Mouse (Mus musculus) liver, adult 2 months (tissue): ENCODE measurements at regions not wholly inside any gene's neighbourhood (a gene's known extent, or its start where the extent isn't known, plus 50 kb on each side); places are given as distances from the start of the nearest gene placed in this dataset.

Source experiments
- DNase-seq: peaks from one replicate; pipeline ENCODE4 v3.0.0-alpha.2; 2011; ENCODE audit warnings: low read depth, low spot score; ENCODE audit errors: extremely low read depth
- H3K27ac ChIP-seq: fragments of 200-500 bp; replicated peaks from 2 replicates; pipeline ENCODE4 v1.5.1; 2012; ENCODE audit warnings: low read depth, mild to moderate bottlenecking, control low read depth, inconsistent platforms, low read length; ENCODE audit not compliant: insufficient read depth
- H3K27me3 ChIP-seq: fragments of 200-500 bp; 2 replicates; pipeline ENCODE4 v1.6.1; 2012; ENCODE audit warnings: mild to moderate bottlenecking, moderate library complexity, low read length, inconsistent platforms; ENCODE audit not compliant: control insufficient read depth, insufficient read depth
- H3K36me3 ChIP-seq: fragments of 200-500 bp; 2 replicates; pipeline ENCODE4 v1.6.1; 2012; ENCODE audit warnings: low read length, inconsistent platforms; ENCODE audit not compliant: control insufficient read depth, insufficient read depth
- H3K4me1 ChIP-seq: fragments of 200-500 bp; 2 replicates; pipeline ENCODE4 v1.6.1; 2011; ENCODE audit warnings: low read length; ENCODE audit not compliant: control insufficient read depth, insufficient read depth
- H3K4me3 ChIP-seq: fragments of 200-500 bp; 2 replicates; pipeline ENCODE4 v1.5.1; 2011; ENCODE audit warnings: low read depth, mild to moderate bottlenecking, control low read depth, low read length, moderate library complexity; ENCODE audit not compliant: insufficient read depth
- H3K79me2 ChIP-seq: fragments of 200-500 bp; 2 replicates; pipeline ENCODE4 v1.6.1; 2012; ENCODE audit warnings: inconsistent platforms, mild to moderate bottlenecking, low read length, moderate library complexity; ENCODE audit not compliant: control insufficient read depth, insufficient read depth
- H3K9ac ChIP-seq: fragments of 200-500 bp; 2 replicates; pipeline ENCODE4 v1.6.1; 2012; ENCODE audit warnings: low read depth, mild to moderate bottlenecking, control low read depth, inconsistent platforms, low read length
- CTCF ChIP-seq: fragments of 200-500 bp; IDR thresholded peaks from 2 replicates; pipeline ENCODE4 v1.5.1; 2011; ENCODE audit warnings: low read depth, low read length, control low read depth
- POLR2A ChIP-seq: fragments of 200-500 bp; IDR thresholded peaks from 2 replicates; pipeline ENCODE4 v1.6.1; 2011; ENCODE audit warnings: low read length, control low read depth; ENCODE audit not compliant: insufficient read depth; ENCODE audit errors: extremely low read depth
- WGBS: fragments of 180-500 bp; shearing (Covaris S2); methylation state at CpG from one replicate; pipeline ENCODE4 v1.1.7; 2018; 5-methylcytosine and 5-hydroxymethylcytosine counted together

GRCm38 (mm10) chr11:22629581-22629980 is 117.7 kb downstream of the Tmem17 start:
- peak overlapping the region; percentile 34; the same call in 1 of the 2 replicates for H3K9ac ChIP-seq
- peak overlapping the region; percentile 34; the same call in 1 of the 2 replicates for H3K4me3 ChIP-seq
- peak overlapping the region; percentile 19 for H3K27ac ChIP-seq
- H3K27me3 ChIP-seq: no peaks in the 10 kb centered on the region
- WGBS: 19% methylated on average over 13 of the region's 13 CpGs
- no peak for TF ChIP-seq CTCF
- TF ChIP-seq POLR2A: no peak
- H3K36me3 ChIP-seq: no peaks in the 10 kb centered on the region
- no peaks in the 10 kb centered on the region for H3K79me2 ChIP-seq
- peaks cover 5% of the 10 kb centered on the region for H3K4me1 ChIP-seq
- peak; percentile 41 for DNase-seq

DNA sequence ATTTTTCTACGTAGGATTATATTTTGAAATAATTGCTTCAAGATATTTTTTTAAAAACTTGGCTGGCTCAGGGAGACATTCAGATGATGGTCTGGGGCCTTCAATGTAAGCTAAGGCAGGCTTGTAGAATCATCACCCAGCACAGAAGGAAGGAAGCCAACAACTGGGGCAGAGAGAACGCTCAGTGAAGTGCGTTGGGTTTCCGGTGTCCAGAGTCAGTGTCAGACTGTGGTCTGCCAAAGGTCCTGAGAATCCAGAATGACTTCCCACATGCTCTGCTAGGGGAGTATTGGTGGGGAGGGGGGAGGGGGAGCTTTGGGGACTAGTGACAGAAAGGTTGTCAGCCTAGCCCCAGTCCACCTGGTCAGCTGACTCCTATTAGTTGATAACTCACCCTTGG is 118.1 kb downstream of the Tmem17 start:
- Histone ChIP-seq H3K27me3 (no peaks in the 10 kb centered on the region), H3K9ac (no peak overlapping the region; the same call in 1 of the 2 replicates), H3K79me2 (no peaks in the 10 kb centered on the region), H3K4me1 (peaks cover 5% of the 10 kb centered on the region), H3K27ac (peak overlapping the region; percentile 19), H3K4me3 (no peak overlapping the region), H3K36me3 (no peaks in the 10 kb centered on the region)
- DNase-seq: peak; percentile 27
- no peak for TF ChIP-seq POLR2A
- TF ChIP-seq CTCF: no peak
- 46% methylated on average over 4 of the region's 4 CpGs for WGBS

- 86% methylated on average over 5 of the region's 5 CpGs for WGBS
- peaks cover 5% of the 10 kb centered on the region for H3K4me1 ChIP-seq
- no peaks in the 10 kb centered on the region for H3K27me3 ChIP-seq
- TF ChIP-seq CTCF: no peak
- TF ChIP-seq POLR2A: no peak
- no peaks in the 10 kb centered on the region for H3K36me3 ChIP-seq
- no peak for DNase-seq
- no peaks in the 10 kb centered on the region for H3K79me2 ChIP-seq
- no peak overlapping the region for H3K9ac ChIP-seq
- no peak overlapping the region for H3K4me3 ChIP-seq
- no peak overlapping the region for H3K27ac ChIP-seq
Measured at GRCm38 (mm10) chr11:22630982-22631381, 119.1 kb downstream of the Tmem17 start.

DNA sequence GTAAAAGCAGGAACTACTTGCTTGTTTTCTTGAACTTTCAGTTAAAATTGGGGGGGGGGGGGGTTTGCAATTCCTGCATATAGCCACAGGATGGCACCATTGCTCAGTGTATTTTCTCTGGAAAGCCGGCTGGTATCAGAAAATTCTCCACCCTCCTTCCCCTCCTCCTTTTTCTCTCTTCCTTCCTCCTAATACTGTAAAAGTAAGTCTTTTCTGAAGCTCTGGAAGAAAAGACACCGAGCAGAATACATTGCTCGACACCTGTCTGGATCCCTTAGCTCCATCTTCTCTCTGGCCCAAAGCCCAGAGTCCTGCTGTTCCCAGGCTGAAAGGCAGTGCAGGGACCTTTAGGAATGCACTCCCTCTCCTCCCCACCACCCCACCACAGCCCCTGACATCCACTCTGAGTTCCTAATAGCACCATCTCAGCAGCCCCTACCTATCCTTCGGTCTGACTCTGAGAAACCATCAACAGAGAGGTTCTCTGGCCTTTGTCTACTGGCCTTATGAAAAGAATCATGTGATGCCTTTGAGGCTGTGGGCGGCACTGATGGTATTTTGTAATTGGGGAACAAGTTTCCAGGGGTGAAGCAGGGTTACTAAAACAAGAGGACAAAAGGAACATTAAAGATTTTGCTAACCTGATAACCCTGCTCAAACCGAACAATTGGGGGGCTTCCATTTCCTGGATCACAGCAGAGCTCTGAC is 119.9 kb downstream of the Tmem17 start:
- Histone ChIP-seq H3K27me3 (no peaks in the 10 kb centered on the region), H3K36me3 (no peaks in the 10 kb centered on the region), H3K4me1 (peaks cover 5% of the 10 kb centered on the region), H3K79me2 (no peaks in the 10 kb centered on the region), H3K9ac (peak overlapping the region; percentile 40; the same call in 1 of the 2 replicates), H3K27ac (no peak overlapping the region), H3K4me3 (no peak overlapping the region)
- no peak for DNase-seq
- TF ChIP-seq POLR2A (no peak), CTCF (0 out of 2 replicates have a peak, but pooled peaks have one; percentile 6)
- WGBS: 22% methylated on average over 6 of the region's 6 CpGs

DNA sequence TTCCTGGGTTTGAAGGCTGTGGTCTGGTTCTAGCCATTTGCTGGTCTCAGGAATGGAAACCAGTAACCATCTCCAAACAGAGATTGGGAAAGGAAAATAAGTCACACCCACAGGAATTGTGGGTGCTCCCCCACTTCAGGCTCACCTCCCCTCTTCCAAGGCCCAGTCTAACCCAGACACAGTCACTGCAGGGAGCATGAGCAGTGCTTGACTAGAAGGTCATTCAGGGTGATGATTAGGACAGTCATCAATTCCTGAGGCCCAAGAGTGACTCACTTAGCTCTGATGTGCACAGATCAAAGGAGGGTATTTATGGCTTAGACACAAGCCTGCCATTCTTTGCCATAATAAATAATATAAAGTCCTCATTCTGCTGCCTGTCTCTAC is 120.4 kb downstream of the Tmem17 start:
- H3K4me1 ChIP-seq: peaks cover 5% of the 10 kb centered on the region
- H3K79me2 ChIP-seq: no peaks in the 10 kb centered on the region
- no peaks in the 10 kb centered on the region for H3K36me3 ChIP-seq
- TF ChIP-seq POLR2A (no peak), CTCF (no peak)
- H3K27ac ChIP-seq: no peak overlapping the region
- no peak overlapping the region for H3K9ac ChIP-seq
- no peaks in the 10 kb centered on the region for H3K27me3 ChIP-seq
- DNase-seq: no peak
- no peak overlapping the region for H3K4me3 ChIP-seq

DNA sequence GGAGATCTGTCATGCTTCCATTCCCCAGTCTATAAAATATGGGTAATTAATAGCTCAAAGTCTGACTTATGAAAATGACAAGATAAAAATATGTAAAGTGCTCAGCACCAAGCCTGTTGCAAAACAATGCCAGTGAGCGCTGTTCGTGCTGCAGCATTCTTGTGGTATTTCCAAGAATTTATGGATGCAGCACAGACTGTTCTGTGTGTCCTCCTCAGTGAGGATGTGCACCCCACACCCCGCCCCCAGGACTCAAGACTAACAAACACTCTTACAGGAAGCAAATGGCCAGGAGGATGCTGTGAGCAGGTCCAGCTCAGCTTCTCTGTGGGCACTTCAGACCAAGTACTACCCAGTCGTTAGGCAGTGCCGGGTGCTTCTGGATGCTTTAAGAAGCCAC is 121.1 kb downstream of the Tmem17 start:
- no peak for TF ChIP-seq POLR2A
- no peak for TF ChIP-seq CTCF
- DNase-seq: no peak
- WGBS: 89% methylated on average over 5 of the region's 5 CpGs
- Histone ChIP-seq H3K27me3 (no peaks in the 10 kb centered on the region), H3K9ac (no peak overlapping the region), H3K4me1 (peaks cover 5% of the 10 kb centered on the region), H3K36me3 (no peaks in the 10 kb centered on the region), H3K79me2 (no peaks in the 10 kb centered on the region), H3K27ac (no peak overlapping the region), H3K4me3 (no peak overlapping the region)
